Mouse (Mus musculus) lung, postnatal 0 days (tissue): Measurements from ENCODE around the gene Atg7.

ENCODE experiments used
- CTCF ChIP-seq: IDR thresholded peaks from 2 replicates; pipeline ENCODE4 v1.5.1; 2016; ENCODE audit warnings: antibody characterized with exemption, mild to moderate bottlenecking
- EP300 ChIP-seq: IDR thresholded peaks from 2 replicates; pipeline ENCODE4 v1.6.1; 2016; ENCODE audit warnings: antibody characterized with exemption, mild to moderate bottlenecking, control low read depth

DNA sequence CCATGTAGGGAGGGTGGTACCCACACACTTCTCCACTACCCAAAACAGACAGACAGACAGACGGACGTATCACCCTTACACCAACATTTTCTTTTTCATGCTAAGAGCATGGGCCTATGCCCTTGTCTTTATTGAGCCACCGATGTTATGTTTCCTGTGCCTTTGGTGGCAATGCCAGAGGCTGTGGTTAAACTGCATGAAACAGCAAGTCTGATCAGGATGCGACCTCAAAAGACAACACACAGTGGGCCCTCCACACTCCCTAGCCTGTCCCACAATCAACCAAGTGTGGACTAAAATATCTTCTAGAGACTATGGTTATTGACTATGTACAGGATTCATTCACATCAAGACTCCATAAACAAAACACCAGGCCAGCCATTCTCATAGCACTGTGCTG lies 256.1 kb downstream of the Atg7 start:
- TF ChIP-seq CTCF, result no peak
- TF ChIP-seq EP300, result no peak
